In genomic region chr3:109027515-109027987, GRCm38 (mm10) we compare ENCODE assay signal across 8 mouse cellular contexts. TPM values are rescaled to one million over a fixed set of nuclear protein-coding genes. Genes with fewer than 3 reads are reported as not detected.
DNase-seq lines count a peak whose midpoint lies in the region; ATAC-seq and TF ChIP-seq lines count a peak whose summit lies in the region.

TSS of gene Fam102b (minus strand) at chr3:109027607.

- H3K9me3 ChIP-seq in E14TG2a.4 (ENCODE audit: low read length): no peaks in the 10 kb centered on the region
- H3K9me3 ChIP-seq in forebrain, embryonic 11.5 days (ENCODE audit: control insufficient read depth, low read length): no peaks in the 10 kb centered on the region
- no peaks in the 10 kb centered on the region for H3K9me3 ChIP-seq in heart, embryonic 15.5 days (replicated peaks)
- H3K9me3 ChIP-seq in liver, embryonic 16.5 days (replicated peaks; ENCODE audit: control insufficient read depth, low read length): no peaks in the 10 kb centered on the region
- no peaks in the 10 kb centered on the region for H3K9me3 ChIP-seq in neural tube, embryonic 12.5 days
- H3K9me3 ChIP-seq in stomach, postnatal 0 days (ENCODE audit: control insufficient read depth, low read length): no peaks in the 10 kb centered on the region

- peaks cover 28% of the 10 kb centered on the region for H3K27me3 ChIP-seq in E14TG2a.4 (ENCODE audit: insufficient read depth, low read length)
- no peaks in the 10 kb centered on the region for H3K27me3 ChIP-seq in forebrain, embryonic 11.5 days (ENCODE audit: control insufficient read depth, insufficient read depth, low read length)
- no peaks in the 10 kb centered on the region for H3K27me3 ChIP-seq in heart, embryonic 15.5 days
- no peaks in the 10 kb centered on the region; the same call in 1 of the 2 replicates for H3K27me3 ChIP-seq in liver, embryonic 16.5 days (ENCODE audit: control insufficient read depth, insufficient read depth, low read depth, low read length)
- H3K27me3 ChIP-seq in neural tube, embryonic 12.5 days (replicated peaks): no peaks in the 10 kb centered on the region
- H3K27me3 ChIP-seq in stomach, postnatal 0 days (ENCODE audit: control insufficient read depth, insufficient read depth, low read length): no peaks in the 10 kb centered on the region

- peak; percentile 83 for ATAC-seq in forebrain, embryonic 11.5 days (replicated peaks; ENCODE audit: low FRiP score)
- peak; percentile 86 for ATAC-seq in heart, embryonic 15.5 days (replicated peaks; ENCODE audit: insufficient number of reproducible peaks, insufficient read depth, low FRiP score, low read depth)
- ATAC-seq in liver, embryonic 16.5 days (ENCODE audit: low read depth): peak; percentile 81
- peak; percentile 79 for ATAC-seq in neural tube, embryonic 12.5 days (ENCODE audit: low FRiP score, low read depth)
- peak; percentile 86 for ATAC-seq in stomach, postnatal 0 days (ENCODE audit: low FRiP score, low TSS enrichment)

- H3K4me1 ChIP-seq in E14TG2a.4 (replicated peaks; ENCODE audit: low read depth, low read length): peaks cover 20% of the 10 kb centered on the region
- H3K4me1 ChIP-seq in forebrain, embryonic 11.5 days (replicated peaks; ENCODE audit: control insufficient read depth, insufficient read depth, low read length): no peaks in the 10 kb centered on the region
- peaks cover 16% of the 10 kb centered on the region for H3K4me1 ChIP-seq in heart, embryonic 15.5 days (replicated peaks)
- peaks cover 10% of the 10 kb centered on the region for H3K4me1 ChIP-seq in liver, embryonic 16.5 days (ENCODE audit: control insufficient read depth, low read depth, low read length)
- H3K4me1 ChIP-seq in neural tube, embryonic 12.5 days: peaks cover 5% of the 10 kb centered on the region
- H3K4me1 ChIP-seq in stomach, postnatal 0 days (replicated peaks; ENCODE audit: control insufficient read depth, insufficient read depth): peaks cover 9% of the 10 kb centered on the region; the same call in 1 of the 2 replicates

- H3K4me3 ChIP-seq in E14TG2a.4 (replicated peaks; ENCODE audit: low read length): peak within 1 kb of the TSS; percentile 81
- peak within 1 kb of the TSS; percentile 61 for H3K4me3 ChIP-seq in forebrain, embryonic 11.5 days (ENCODE audit: low read depth, low read length)
- peak within 1 kb of the TSS; percentile 71 for H3K4me3 ChIP-seq in heart, embryonic 15.5 days
- H3K4me3 ChIP-seq in liver, embryonic 16.5 days (ENCODE audit: low read depth, low read length): peak within 1 kb of the TSS; percentile 69
- peak within 1 kb of the TSS; percentile 81 for H3K4me3 ChIP-seq in neural tube, embryonic 12.5 days
- H3K4me3 ChIP-seq in stomach, postnatal 0 days (ENCODE audit: low read depth, low read length): peak within 1 kb of the TSS; percentile 72

- DNase-seq in c-Kit-positive CD71-positive TER-119-negative erythroid progenitor cells, embryonic 14.5 days (ENCODE audit: low read depth): peak; percentile 75
- DNase-seq in forebrain, embryonic 11.5 days (ENCODE audit: low spot score): peak; percentile 92
- DNase-seq in kidney, postnatal 25 days: peak; percentile 82 to 92
- DNase-seq in stomach, postnatal 0 days (ENCODE audit: low spot score): peak; percentile 87

- 0 out of 2 replicates have a peak within 1 kb of the TSS, but pooled peaks have one; percentile 25 for H3K27ac ChIP-seq in forebrain, embryonic 11.5 days (ENCODE audit: low read depth, low read length)
- H3K27ac ChIP-seq in heart, embryonic 15.5 days: peak within 1 kb of the TSS; percentile 82
- peak within 1 kb of the TSS; percentile 55 for H3K27ac ChIP-seq in liver, embryonic 16.5 days (ENCODE audit: low read length)
- peak within 1 kb of the TSS; percentile 62 for H3K27ac ChIP-seq in neural tube, embryonic 12.5 days
- H3K27ac ChIP-seq in stomach, postnatal 0 days (replicated peaks): peak within 1 kb of the TSS; percentile 92

- peak within 1 kb of the TSS; percentile 80 for H3K4me2 ChIP-seq in forebrain, embryonic 11.5 days (ENCODE audit: low read depth, low read length, severe bottlenecking)
- peak within 1 kb of the TSS; percentile 89 for H3K4me2 ChIP-seq in heart, embryonic 15.5 days
- peak within 1 kb of the TSS; percentile 95 for H3K4me2 ChIP-seq in liver, embryonic 16.5 days (ENCODE audit: low read depth, low read length)
- peak within 1 kb of the TSS; percentile 79 for H3K4me2 ChIP-seq in neural tube, embryonic 12.5 days (replicated peaks)
- H3K4me2 ChIP-seq in stomach, postnatal 0 days (replicated peaks; ENCODE audit: low read depth): peak within 1 kb of the TSS; percentile 79

- H3K9ac ChIP-seq in forebrain, embryonic 11.5 days (ENCODE audit: low read length): peak within 1 kb of the TSS; percentile 78
- H3K9ac ChIP-seq in heart, embryonic 15.5 days: peak within 1 kb of the TSS; percentile 76
- peak within 1 kb of the TSS; percentile 73 for H3K9ac ChIP-seq in liver, embryonic 16.5 days (ENCODE audit: low read depth, low read length)
- peak within 1 kb of the TSS; percentile 85 for H3K9ac ChIP-seq in neural tube, embryonic 12.5 days
- H3K9ac ChIP-seq in stomach, postnatal 0 days (ENCODE audit: low read length): peak within 1 kb of the TSS; percentile 88

- TF ChIP-seq EP300 in stomach, postnatal 0 days (optimal IDR thresholded peaks at IDR 0.05): no peak

- no peak for TF ChIP-seq CTCF in E14TG2a.4 (conservative IDR thresholded peaks at IDR 0.05; ENCODE audit: low read length)
- TF ChIP-seq CTCF in stomach, postnatal 0 days (IDR thresholded peaks at IDR 0.05; ENCODE audit: low read depth): peak; percentile 75

- under 1% methylated on average over 40 of the region's 54 CpGs for WGBS in forebrain, embryonic 11.5 days
- WGBS in heart, embryonic 15.5 days: 0% methylated on average over 42 of the region's 54 CpGs
- WGBS in liver, embryonic 16.5 days (ENCODE audit: insufficient replicate concordance): 0% methylated on average over 52 of the region's 54 CpGs
- WGBS in neural tube, embryonic 12.5 days: under 1% methylated on average over 51 of the region's 54 CpGs
- under 1% methylated on average over 44 of the region's 54 CpGs for WGBS in stomach, postnatal 0 days

- H3K36me3 ChIP-seq in E14TG2a.4 (ENCODE audit: insufficient read depth, low read length): no peaks in the 10 kb centered on the region
- no peaks in the 10 kb centered on the region for H3K36me3 ChIP-seq in forebrain, embryonic 11.5 days (ENCODE audit: control insufficient read depth, insufficient read depth, low read length)
- no peaks in the 10 kb centered on the region for H3K36me3 ChIP-seq in heart, embryonic 15.5 days
- H3K36me3 ChIP-seq in liver, embryonic 16.5 days (ENCODE audit: control insufficient read depth, insufficient read depth): no peaks in the 10 kb centered on the region
- no peaks in the 10 kb centered on the region for H3K36me3 ChIP-seq in neural tube, embryonic 12.5 days
- no peaks in the 10 kb centered on the region for H3K36me3 ChIP-seq in stomach, postnatal 0 days (ENCODE audit: control insufficient read depth, insufficient read depth, low read length)

RNA-seq across cellular contexts. Expression of gene Fam102b, which starts in this region (rescaled TPM):
- polyA plus RNA-seq in forebrain, embryonic 11.5 days (2014; fragmentation: Nextera tagmentation; extraction: Ambion mirVana): 10.1 and 10.7 TPM in 2 replicates
- 6.2 and 7.6 TPM in 2 replicates for polyA plus RNA-seq in heart, embryonic 15.5 days (2015; fragmentation: Nextera tagmentation; extraction: Ambion mirVana)
- polyA plus RNA-seq in liver, embryonic 16.5 days (2015; fragmentation: Nextera tagmentation; extraction: Ambion mirVana): 0.82 and 0.92 TPM in 2 replicates
- polyA plus RNA-seq in neural tube, embryonic 12.5 days (2016; fragmentation: Nextera tagmentation; extraction: Ambion mirVana): 22.0 and 27.5 TPM in 2 replicates
- 8.5 and 9.4 TPM in 2 replicates for polyA plus RNA-seq in stomach, postnatal 0 days (2015; fragmentation: Nextera tagmentation; extraction: Ambion mirVana)

Comparison
In these comparisons a context has a peak if more than half of its experiments do, and no peak if none do; other contexts are left out.
1. Peak in every context shown above with its lines: DNase-seq, ATAC-seq, H3K4me3 ChIP-seq and H3K27ac ChIP-seq.
2. Peak in ATAC-seq, H3K4me3 ChIP-seq, H3K27ac ChIP-seq, H3K9ac ChIP-seq and H3K4me2 ChIP-seq in liver, embryonic 16.5 days; RNA of the gene not detected or under 1 TPM.
3. H3K27ac ChIP-seq: peak in every context shown above with its lines; median percentile 92 in stomach, postnatal 0 days; 82 in heart, embryonic 15.5 days; 62 in neural tube, embryonic 12.5 days; 55 in liver, embryonic 16.5 days; 25 in forebrain, embryonic 11.5 days.